Mouse (Mus musculus) T-cell, adult 2 months (primary cell): ENCODE data around the gene Itga9.

Experiments
- DNase-seq: peaks from one replicate; pipeline ENCODE4 v3.0.0; 2022; ENCODE audit warnings: low spot score

The Itga9 gene

GRCm38 (mm10) chr9:118949654-118950053, 343.2 kb downstream of the Itga9 start:
- no peak for DNase-seq

GRCm38 (mm10) chr9:118950061-118950460, 343.6 kb downstream of the Itga9 start:
- no peak for DNase-seq
